ENCODE assay signal across 29 mouse cellular contexts in the genomic region with DNA sequence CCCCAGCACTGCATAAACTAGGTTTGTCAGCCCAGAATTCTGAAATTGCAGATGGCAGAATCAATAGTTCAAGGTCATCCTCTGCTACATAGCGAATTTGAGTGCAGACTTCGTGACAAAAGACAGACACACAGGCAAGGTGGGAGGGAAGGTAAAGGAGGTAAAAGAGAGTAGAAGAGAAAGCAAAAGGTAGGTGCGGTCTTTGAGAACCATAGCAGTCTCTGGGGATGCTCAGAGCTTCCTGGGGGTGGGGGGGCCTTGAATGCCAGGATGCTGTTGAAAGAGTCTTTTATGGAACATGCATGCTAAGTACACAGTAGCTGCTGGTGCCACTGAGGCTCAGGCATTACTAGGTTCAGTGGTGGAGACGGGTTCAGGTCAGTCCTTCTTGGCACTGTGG. TPM values are rescaled to one million over a fixed set of nuclear protein-coding genes. Genes with fewer than 3 reads are reported as not detected.
DNase-seq lines count a peak whose midpoint lies in the region; ATAC-seq lines count a peak whose summit lies in the region.
"Had no signal": no experiment of that assay in that cellular context is flagged by ENCODE, and none has a peak within 500 bp of the region (broad histone marks: within the 10 kb centered on the region; RNA-seq: fewer than 3 reads in every experiment).

No protein-coding gene starts in this region.

- H3K27me3 ChIP-seq in megakaryocyte, embryonic 14.5 days (replicated peaks), result no peaks in the 10 kb centered on the region
- H3K27me3 ChIP-seq: embryonic facial prominence, embryonic 12.5 days; hindbrain, embryonic 15.5 days; stomach, embryonic 15.5 days had no signal

- peaks cover 82% of the 10 kb centered on the region for H3K79me2 ChIP-seq in macrophage (ENCODE audit: inconsistent target)

- 82% methylated on average over 4 of the region's 4 CpGs for WGBS in macrophage (ENCODE audit: missing documents)

- no peak for DNase-seq in testis, postnatal 10 days (ENCODE audit: low spot score)
- no peak for DNase-seq in thymus, postnatal 0 days (ENCODE audit: low spot score)
- DNase-seq: adrenal gland, adult 8-10 months; cerebellum, adult 11-12 months; cerebellum, adult 9-11 months; embryo, embryonic 11 days; gastrocnemius, adult 2 months; gastrocnemius, postnatal 36 days; heart, postnatal 14 days; kidney, adult 9 months; kidney, postnatal 10 days; lung, postnatal 36 days; right cerebral cortex, postnatal 4 days; thymus, postnatal 25 days had no signal

- H3K27ac ChIP-seq in macrophage, result peak overlapping the region; percentile 99
- H3K27ac ChIP-seq: embryonic facial prominence, embryonic 12.5 days; gastrocnemius, adult 2 months; hindbrain, embryonic 10.5 days; hindbrain, embryonic 15.5 days; midbrain, embryonic 10.5 days; neural tube, embryonic 13.5 days; stomach, embryonic 15.5 days had no signal

- H3K4me3 ChIP-seq in megakaryocyte, embryonic 14.5 days (replicated peaks), result peak overlapping the region; percentile 81
- peak overlapping the region; percentile 38 for H3K4me3 ChIP-seq in macrophage (ENCODE audit: inconsistent target)
- H3K4me3 ChIP-seq: embryonic facial prominence, embryonic 12.5 days; gastrocnemius, adult 2 months; hindbrain, embryonic 10.5 days; hindbrain, embryonic 15.5 days; midbrain, embryonic 10.5 days; myocyte; neural tube, embryonic 13.5 days; stomach, embryonic 15.5 days had no signal

- ATAC-seq in megakaryocyte, adult 5-6 weeks (ENCODE audit: poor library complexity, severe bottlenecking), result no peak
- ATAC-seq in activated CD4-positive, CD25-positive, alpha-beta regulatory T cell, adult 4 months, result peak; percentile 52
- ATAC-seq in inflammation-experienced regulatory T-cells, adult 6 months, result peak; percentile 36
- ATAC-seq in erythroid progenitor cell, adult 5-6 weeks (replicated peaks; ENCODE audit: low FRiP score, poor library complexity, severe bottlenecking), result no peak
- ATAC-seq: forebrain, embryonic 16.5 days; intestine, postnatal 0 days had no signal

- no peaks in the 10 kb centered on the region for H3K9me3 ChIP-seq in megakaryocyte, embryonic 14.5 days
- H3K9me3 ChIP-seq: embryonic facial prominence, embryonic 12.5 days; hindbrain, embryonic 10.5 days; hindbrain, embryonic 15.5 days; midbrain, embryonic 10.5 days; neural tube, embryonic 13.5 days; stomach, embryonic 15.5 days had no signal

- H3K4me1 ChIP-seq in megakaryocyte, embryonic 14.5 days, result peaks cover 68% of the 10 kb centered on the region
- H3K4me1 ChIP-seq: embryonic facial prominence, embryonic 12.5 days; hindbrain, embryonic 10.5 days; hindbrain, embryonic 15.5 days; midbrain, embryonic 10.5 days; neural tube, embryonic 13.5 days; stomach, embryonic 15.5 days had no signal

- peaks cover 2% of the 10 kb centered on the region for H3K36me3 ChIP-seq in megakaryocyte, embryonic 14.5 days (replicated peaks; ENCODE audit: low read length)
- peaks cover 8% of the 10 kb centered on the region; the same call in 1 of the 2 replicates for H3K36me3 ChIP-seq in macrophage (ENCODE audit: inconsistent target)
- H3K36me3 ChIP-seq: stomach, embryonic 15.5 days had no signal

RNA-seq across cellular contexts. Expression of gene Myo1f, which starts 2.4 kb away (rescaled TPM):
- polyA plus RNA-seq in megakaryocyte, embryonic 14.5 days (2012; ENCODE audit: insufficient read depth, low replicate concordance), result 5.5 and 19.9 TPM in 2 replicates
- total RNA-seq in megakaryocyte, adult 5-6 weeks (2015), result 151 and 157 TPM in 2 replicates
- 380 and 381 TPM in 2 replicates for total RNA-seq in megakaryocyte, adult 5-6 weeks (2017)
- 10 to 100 TPM; 70.7 to 88.5 TPM for polyA plus RNA-seq in activated CD4-positive, CD25-positive, alpha-beta regulatory T cell, adult 4 months (2017; shearing (Covaris generic))
- 100 to 1,000 TPM in 1 of 3 experiments, 10 to 100 TPM in 2; 48.8 to 258 (median 51.4) TPM for polyA plus RNA-seq in inflammation-experienced regulatory T-cells, adult 6 months (2017; shearing (Covaris generic))
- total RNA-seq in macrophage (2018; cell fraction: chromatin; rRNA removed), result 1,000 to 10,000 TPM in 1 of 26 experiments, 100 to 1,000 TPM in 23, 10 to 100 TPM in 2; 80.4 to 1,046 (median 544) TPM
- total RNA-seq in macrophage (2018; cell fraction: cytosol; rRNA removed), result 100 to 1,000 TPM; 256 to 461 (median 350) TPM
- 100 to 1,000 TPM; 115 to 632 (median 409) TPM for total RNA-seq in macrophage (2018; cell fraction: nucleus; rRNA removed)
- 262 to 376 TPM (median 298 TPM) in 3 replicates for polyA plus RNA-seq in macrophage (2018)
- 10.9 and 12.7 TPM in 2 replicates for polyA plus RNA-seq in thymus, postnatal 0 days (2015; fragmentation: Nextera tagmentation; extraction: Ambion mirVana)
- total RNA-seq in erythroid progenitor cell, adult 5-6 weeks (2015; ENCODE audit: low replicate concordance), result 20.2 and 36.5 TPM in 2 replicates
- total RNA-seq in erythroid progenitor cell, adult 5-6 weeks (2017; ENCODE audit: low replicate concordance), result 21.4 TPM in 2 replicates
- polyA plus RNA-seq: myocyte had no signal

RNA-seq across cellular contexts. Expression of gene Adamts10, which starts 33.9 kb away (rescaled TPM):
- polyA plus RNA-seq in megakaryocyte, embryonic 14.5 days (2012; ENCODE audit: insufficient read depth, low replicate concordance), result 11.6 and 15.5 TPM in 2 replicates
- total RNA-seq in megakaryocyte, adult 5-6 weeks (2015), result 27.5 and 28.6 TPM in 2 replicates
- 39.7 and 41.6 TPM in 2 replicates for total RNA-seq in megakaryocyte, adult 5-6 weeks (2017)
- 10 to 100 TPM; 49.7 to 56.7 TPM for polyA plus RNA-seq in activated CD4-positive, CD25-positive, alpha-beta regulatory T cell, adult 4 months (2017; shearing (Covaris generic))
- 10 to 100 TPM; 47.1 to 61.9 (median 61.1) TPM for polyA plus RNA-seq in inflammation-experienced regulatory T-cells, adult 6 months (2017; shearing (Covaris generic))
- total RNA-seq in macrophage (2018; cell fraction: chromatin; rRNA removed), result 100 to 1,000 TPM in 11 of 26 experiments, 10 to 100 TPM in 15; 16.1 to 184 (median 88.4) TPM
- total RNA-seq in macrophage (2018; cell fraction: cytosol; rRNA removed), result 1 to 10 TPM; 1.7 to 8.2 (median 3.6) TPM
- 10 to 100 TPM; 13.9 to 96.4 (median 40.7) TPM for total RNA-seq in macrophage (2018; cell fraction: nucleus; rRNA removed)
- 3.1 to 10.3 TPM (median 5.1 TPM) in 3 replicates for polyA plus RNA-seq in macrophage (2018)
- 19.6 and 21.0 TPM in 2 replicates for polyA plus RNA-seq in thymus, postnatal 0 days (2015; fragmentation: Nextera tagmentation; extraction: Ambion mirVana)
- 8.8 and 9.4 TPM in 2 replicates for total RNA-seq in erythroid progenitor cell, adult 5-6 weeks (2015; ENCODE audit: low replicate concordance)
- total RNA-seq in erythroid progenitor cell, adult 5-6 weeks (2017; ENCODE audit: low replicate concordance), result 4.2 and 5.6 TPM in 2 replicates

Comparison
In these comparisons a context has a peak if more than half of its experiments do, and no peak if none do; other contexts are left out.
1. ATAC-seq: peak in activated CD4-positive, CD25-positive, alpha-beta regulatory T cell, adult 4 months (single experiment) and inflammation-experienced regulatory T-cells, adult 6 months (single experiment); none in megakaryocyte, adult 5-6 weeks (single experiment) and erythroid progenitor cell, adult 5-6 weeks (single experiment).